Mouse (Mus musculus): ENCODE measurements around the gene Ankzf1.

- TF ChIP-seq EP300 (IDR thresholded peaks at IDR 0.05; ENCODE audit: insufficient read depth, low read depth, low read length) (no peak), CTCF (IDR thresholded peaks at IDR 0.05; ENCODE audit: low read depth, low read length) (peak; percentile 29)
These were observed 52.9 kb downstream of the Ankzf1 start for GRCm38 (mm10) chr1:75244836-75245235.
